Comparison of ENCODE assay signal across 47 mouse cellular contexts in the genomic region with DNA sequence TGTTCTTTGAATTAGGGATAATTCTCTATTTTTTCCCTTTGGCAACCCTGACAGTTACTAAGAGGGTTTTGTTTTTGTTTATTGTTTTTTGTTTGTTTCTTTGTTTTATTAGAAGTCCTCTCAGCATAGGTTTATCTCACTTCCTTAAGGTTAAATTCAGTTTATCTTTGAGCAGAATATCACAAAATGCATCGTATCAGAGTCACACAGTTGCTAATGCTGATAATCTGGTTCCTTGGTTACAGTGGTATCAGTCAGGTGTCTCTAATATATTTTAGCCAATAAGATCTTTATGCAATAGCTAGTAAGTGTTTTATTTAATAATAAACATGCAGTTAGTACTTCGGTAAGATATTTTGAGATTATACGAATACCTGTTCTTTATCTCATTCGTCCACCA. TPM values are rescaled to one million over a fixed set of nuclear protein-coding genes. Genes with fewer than 3 reads are reported as not detected.
"Had no signal": no experiment of that assay in that cellular context is flagged by ENCODE, and none has a peak within 500 bp of the region (broad histone marks: within the 10 kb centered on the region; RNA-seq: fewer than 3 reads in every experiment).

No protein-coding gene starts in this region.

- H3K9me3 ChIP-seq: limb, embryonic 10.5 days; limb, embryonic 12.5 days; limb, embryonic 13.5 days; limb, embryonic 15.5 days; liver, embryonic 12.5 days; liver, embryonic 13.5 days; liver, embryonic 15.5 days; lung, embryonic 15.5 days; megakaryocyte, embryonic 14.5 days; midbrain, embryonic 10.5 days; midbrain, embryonic 12.5 days; midbrain, embryonic 13.5 days; midbrain, embryonic 15.5 days; neural tube, embryonic 12.5 days had no signal

- H3K4me1 ChIP-seq: midbrain, embryonic 10.5 days; midbrain, embryonic 12.5 days; midbrain, embryonic 15.5 days; neural tube, embryonic 12.5 days had no signal

- H3K4me2 ChIP-seq: limb, embryonic 12.5 days; limb, embryonic 13.5 days; limb, embryonic 15.5 days; liver, embryonic 11.5 days; liver, embryonic 12.5 days; liver, embryonic 13.5 days; liver, embryonic 15.5 days; lung, embryonic 14.5 days; lung, embryonic 15.5 days; midbrain, embryonic 12.5 days; midbrain, embryonic 13.5 days; midbrain, embryonic 15.5 days; neural tube, embryonic 12.5 days had no signal

- H3K27me3 ChIP-seq: limb, embryonic 12.5 days; limb, embryonic 13.5 days; limb, embryonic 15.5 days; liver, embryonic 12.5 days; liver, embryonic 13.5 days; liver, embryonic 15.5 days; lung, embryonic 15.5 days; megakaryocyte, embryonic 14.5 days; midbrain, embryonic 12.5 days; midbrain, embryonic 13.5 days; midbrain, embryonic 15.5 days; neural tube, embryonic 12.5 days had no signal

- DNase-seq: left cerebral cortex, postnatal 4 days; liver; liver, embryonic 13.5 days; liver, postnatal 0 days; lung, adult 18-20 months; lung, adult 2 months; lung, embryonic 14.5 days; lung, postnatal 10 days; lung, postnatal 14 days; lung, postnatal 36 days; lung, postnatal 4 days; midbrain, embryonic 14.5 days had no signal

- H3K27ac ChIP-seq: left cerebral cortex, adult 2 months; limb, embryonic 10.5 days; limb, embryonic 12.5 days; limb, embryonic 13.5 days; limb, embryonic 15.5 days; liver, embryonic 12.5 days; liver, embryonic 13.5 days; liver, embryonic 14.5 days; liver, embryonic 15.5 days; lung, embryonic 15.5 days; macrophage; midbrain, embryonic 10.5 days; midbrain, embryonic 12.5 days; midbrain, embryonic 13.5 days; midbrain, embryonic 15.5 days; neural tube, embryonic 12.5 days had no signal

- H3K4me3 ChIP-seq: left cerebral cortex, adult 2 months; limb, embryonic 10.5 days; limb, embryonic 12.5 days; limb, embryonic 13.5 days; limb, embryonic 15.5 days; liver, embryonic 12.5 days; liver, embryonic 13.5 days; liver, embryonic 15.5 days; lung, embryonic 15.5 days; megakaryocyte, embryonic 14.5 days; midbrain, embryonic 10.5 days; midbrain, embryonic 12.5 days; midbrain, embryonic 13.5 days; midbrain, embryonic 15.5 days; myocyte; neural tube, embryonic 12.5 days had no signal

- ATAC-seq: liver, embryonic 12.5 days; liver, postnatal 0 days; lung, postnatal 0 days; midbrain, embryonic 13.5 days; midbrain, embryonic 15.5 days; midbrain, embryonic 16.5 days had no signal

- H3K9ac ChIP-seq: limb, embryonic 12.5 days; limb, embryonic 13.5 days; limb, embryonic 15.5 days; liver, embryonic 12.5 days; liver, embryonic 13.5 days; liver, embryonic 14.5 days; liver, embryonic 15.5 days; liver, postnatal 0 days; lung, embryonic 14.5 days; lung, embryonic 15.5 days; midbrain, embryonic 12.5 days; midbrain, embryonic 13.5 days; midbrain, embryonic 15.5 days; neural tube, embryonic 12.5 days had no signal

- H3K36me3 ChIP-seq: limb, embryonic 15.5 days; liver, embryonic 15.5 days; lung, embryonic 15.5 days; midbrain, embryonic 12.5 days; midbrain, embryonic 13.5 days; midbrain, embryonic 15.5 days; neural tube, embryonic 12.5 days had no signal

RNA-seq across cellular contexts. Expression of a gene that starts 54.0 kb away (rescaled TPM):
- total RNA-seq: left cerebral cortex, adult 2 months; left cerebral cortex, adult 8-10 months; left cerebral cortex, postnatal 10 days; left cerebral cortex, postnatal 14 days; left cerebral cortex, postnatal 25 days; left cerebral cortex, postnatal 36 days; left cerebral cortex, postnatal 4 days; liver, adult 2 months; megakaryocyte progenitor cell, adult 5-6 weeks; megakaryocyte, adult 5-6 weeks; megakaryocyte-erythroid progenitor cell, adult 5-6 weeks; monocyte, adult 5-6 weeks had no signal
- polyA plus RNA-seq: limb, embryonic 10.5 days; limb, embryonic 11.5 days; limb, embryonic 12.5 days; limb, embryonic 13.5 days; limb, embryonic 14.5 days; limb, embryonic 15.5 days; liver, adult 2 months; liver, embryonic 12.5 days; liver, embryonic 13.5 days; liver, embryonic 14.5 days; liver, embryonic 15.5 days; liver, embryonic 16.5 days; liver, postnatal 0 days; lung, adult 2 months; lung, embryonic 14.5 days; lung, embryonic 15.5 days; lung, embryonic 16.5 days; lung, postnatal 0 days; macrophage; midbrain, embryonic 12.5 days; midbrain, embryonic 13.5 days; midbrain, embryonic 14.5 days; midbrain, embryonic 15.5 days; midbrain, embryonic 16.5 days; myocyte; neural tube, embryonic 11.5 days; neural tube, embryonic 12.5 days had no signal
